Mouse (Mus musculus) right cerebral cortex, adult 2 months (tissue): ENCODE data around the gene Rnaseh2b.

Source experiments
- DNase-seq, 2 experiments: peaks; one replicate each; pipeline ENCODE4 v3.0.0; 2021 to 2022; ENCODE audit warnings: low spot score in 2 of 2

Gene Rnaseh2b

GRCm38 (mm10) chr14:62311672-62312071 lies 19.3 kb downstream of the Rnaseh2b start:
- DNase-seq = no peak

- no peak for DNase-seq
Measured at GRCm38 (mm10) chr14:62322581-62323344, 30.4 kb downstream of the Rnaseh2b start.

- DNase-seq = no peak
Measured at GRCm38 (mm10) chr14:62323457-62323856, 31.1 kb downstream of the Rnaseh2b start.

GRCm38 (mm10) chr14:62324943-62325342 lies 32.6 kb downstream of the Rnaseh2b start:
- no peak for DNase-seq

GRCm38 (mm10) chr14:62326026-62326425 lies 33.6 kb downstream of the Rnaseh2b start:
- no peak for DNase-seq

GRCm38 (mm10) chr14:62327171-62327570 lies 34.8 kb downstream of the Rnaseh2b start:
- DNase-seq = no peak

GRCm38 (mm10) chr14:62328606-62329005 lies 36.2 kb downstream of the Rnaseh2b start:
- DNase-seq = no peak

GRCm38 (mm10) chr14:62329631-62330030 lies 37.2 kb downstream of the Rnaseh2b start:
- no peak for DNase-seq

GRCm38 (mm10) chr14:62331457-62331856 lies 39.1 kb downstream of the Rnaseh2b start:
- DNase-seq = no peak

GRCm38 (mm10) chr14:62331866-62332619 lies 39.7 kb downstream of the Rnaseh2b start:
- DNase-seq = peak; percentile 83 to 87

GRCm38 (mm10) chr14:62333909-62334687 lies 41.7 kb downstream of the Rnaseh2b start:
- no peak for DNase-seq

- DNase-seq = no peak
Measured at GRCm38 (mm10) chr14:62339196-62339595, 46.8 kb downstream of the Rnaseh2b start.

GRCm38 (mm10) chr14:62341887-62342642 lies 49.7 kb downstream of the Rnaseh2b start:
- DNase-seq = no peak

GRCm38 (mm10) chr14:62342643-62343144 lies 50.3 kb downstream of the Rnaseh2b start:
- no peak for DNase-seq

- no peak for DNase-seq
Measured at GRCm38 (mm10) chr14:62346570-62346969, 54.2 kb downstream of the Rnaseh2b start.

- no peak for DNase-seq
Measured at GRCm38 (mm10) chr14:62347103-62347502, 54.7 kb downstream of the Rnaseh2b start.

GRCm38 (mm10) chr14:62349786-62350185 lies 57.4 kb downstream of the Rnaseh2b start:
- no peak for DNase-seq

- no peak for DNase-seq
Measured at GRCm38 (mm10) chr14:62350186-62350585, 57.8 kb downstream of the Rnaseh2b start.

- no peak for DNase-seq
Measured at GRCm38 (mm10) chr14:62350890-62351289, 58.5 kb downstream of the Rnaseh2b start.

GRCm38 (mm10) chr14:62353372-62353771 lies 61.0 kb downstream of the Rnaseh2b start:
- no peak for DNase-seq

- no peak for DNase-seq
Measured at GRCm38 (mm10) chr14:62353793-62354192, 61.4 kb downstream of the Rnaseh2b start.
